Mouse (Mus musculus) retina, postnatal 7 days (tissue): ENCODE results near the gene Mtfp1.
A peak's percentile ranks its signal among the peaks of the same experiment; 100 is the strongest.

ENCODE experiments used
- DNase-seq: peaks from one replicate; pipeline ENCODE4 v3.0.0-alpha.2; 2012; ENCODE audit warnings: low read depth, low spot score

The Mtfp1 gene

GRCm38 (mm10) chr11:4083316-4084078 lies 11.7 kb downstream of the Mtfp1 start:
- DNase-seq = peak; percentile 77

DNA sequence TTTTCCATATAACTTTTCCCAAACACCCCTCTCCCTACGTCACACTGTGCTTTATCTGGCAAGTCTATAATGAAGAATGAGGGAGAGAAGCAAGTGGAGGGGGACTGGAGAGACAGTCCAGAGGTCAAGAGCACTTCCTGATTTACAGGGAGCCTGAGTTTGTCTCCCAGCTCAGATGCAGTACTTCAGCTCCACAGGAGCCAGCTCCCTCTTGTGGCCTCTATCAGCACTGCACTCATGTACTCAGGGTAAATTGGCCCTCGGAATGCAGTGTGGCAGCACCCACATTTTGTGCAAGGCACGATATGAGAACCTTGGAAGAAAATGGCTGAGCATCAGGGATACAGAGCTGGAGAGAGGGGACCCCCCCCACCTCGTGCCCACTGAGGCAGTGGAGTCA lies 15.0 kb downstream of the Mtfp1 start:
- DNase-seq = peak; percentile 59

DNA sequence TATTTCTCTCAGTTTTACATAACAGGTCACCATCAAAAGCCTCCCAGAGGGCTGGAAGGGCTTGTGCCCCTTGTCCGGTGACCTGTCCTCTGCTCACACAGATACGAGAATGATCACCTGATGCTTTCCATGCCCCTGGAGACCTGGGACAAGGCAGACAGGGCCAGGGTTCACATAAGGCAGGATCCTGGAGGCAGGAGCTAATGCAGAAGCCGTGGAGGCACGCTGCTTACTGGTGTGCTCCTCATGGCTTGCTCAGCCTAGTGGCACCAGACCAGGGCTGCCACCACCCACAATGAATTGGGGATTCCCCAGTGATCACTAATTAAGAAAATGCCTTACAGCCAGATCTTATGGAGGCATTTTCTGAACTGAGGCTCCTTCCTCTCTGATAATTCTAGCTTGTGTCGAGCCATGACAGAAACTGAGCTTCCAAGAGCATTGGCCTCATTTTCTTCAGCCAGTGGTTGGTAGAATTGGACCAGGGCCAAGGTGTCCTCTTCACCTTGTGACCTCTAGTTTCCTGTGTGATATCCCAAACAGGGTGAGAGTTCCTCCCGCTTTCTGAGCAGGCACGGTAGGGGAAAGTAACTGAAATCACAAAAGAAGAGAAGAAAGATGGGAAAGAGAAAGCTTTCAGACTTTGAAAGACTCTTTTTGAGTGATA lies 16.8 kb downstream of the Mtfp1 start:
- no peak for DNase-seq

- no peak for DNase-seq
These were observed 18.6 kb downstream of the Mtfp1 start for GRCm38 (mm10) chr11:4076633-4077032.

GRCm38 (mm10) chr11:4069664-4070063 lies 25.6 kb downstream of the Mtfp1 start:
- DNase-seq = no peak

GRCm38 (mm10) chr11:4064627-4065122 lies 30.6 kb downstream of the Mtfp1 start, which contains the start of gene Sec14l3:
Sec14l3 (plus strand) TSS chr11:4064841.
- no peak for DNase-seq

- DNase-seq = no peak
These were observed 32.3 kb downstream of the Mtfp1 start for GRCm38 (mm10) chr11:4062981-4063380.

DNA sequence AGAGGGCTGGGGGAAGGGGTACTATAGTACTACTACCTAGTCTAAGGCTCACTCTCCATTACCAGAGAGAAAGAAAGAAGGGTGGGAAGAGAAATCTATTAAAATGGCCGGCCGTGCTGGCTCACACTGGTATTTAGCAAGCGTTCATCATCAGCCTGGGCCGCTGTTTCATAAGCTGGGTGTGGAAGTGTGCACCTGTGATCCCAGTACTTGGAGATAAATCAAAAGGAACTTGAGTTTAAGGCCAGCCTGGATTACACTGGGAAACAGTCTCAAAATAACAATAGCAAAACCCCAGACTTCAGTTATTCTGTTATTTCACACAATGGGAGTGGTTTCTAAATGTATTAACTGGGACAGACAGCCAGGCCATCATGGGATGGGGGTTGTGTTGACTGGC lies 32.7 kb downstream of the Mtfp1 start:
- DNase-seq = no peak

DNA sequence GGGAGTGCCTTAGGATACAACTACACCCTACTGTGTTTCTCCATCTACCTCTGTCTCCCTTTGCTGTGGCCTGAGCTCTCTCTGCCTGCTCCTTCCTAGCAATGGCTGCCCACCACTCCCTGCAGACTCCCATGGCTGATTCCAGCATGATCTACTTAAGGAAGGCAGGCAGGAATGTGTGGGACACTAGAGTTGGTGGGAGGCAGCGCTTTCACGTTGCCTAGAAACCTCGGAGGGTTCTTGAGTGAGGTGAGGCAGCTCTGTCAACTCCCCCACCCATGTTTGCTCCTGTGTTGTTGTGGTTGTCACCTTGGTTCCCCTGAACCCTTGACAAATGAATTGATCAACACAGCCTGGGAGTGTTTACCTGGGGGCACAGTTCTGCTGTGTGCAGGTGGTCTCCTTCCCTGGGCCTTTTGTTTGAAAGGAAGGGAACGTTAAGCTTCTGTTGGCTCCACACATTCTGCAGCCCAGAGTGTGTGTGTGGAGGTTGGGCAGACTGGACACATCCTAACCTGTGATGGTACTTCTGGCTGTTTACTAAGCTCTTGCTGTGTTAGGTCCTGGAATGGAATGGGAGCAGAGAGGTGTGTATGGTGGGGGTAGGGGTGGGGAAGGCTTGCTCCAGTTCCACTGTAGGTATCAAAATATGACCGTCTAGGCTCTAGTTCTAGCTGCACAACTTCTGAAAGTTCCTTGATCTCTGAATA lies 34.2 kb downstream of the Mtfp1 start:
- DNase-seq = no peak

- DNase-seq = peak; percentile 79
These were observed 41.7 kb downstream of the Mtfp1 start for GRCm38 (mm10) chr11:4053586-4053985.

- no peak for DNase-seq
These were observed 46.8 kb downstream of the Mtfp1 start for GRCm38 (mm10) chr11:4048438-4048837.

- DNase-seq = no peak
These were observed 47.5 kb downstream of the Mtfp1 start for GRCm38 (mm10) chr11:4047766-4048165.

- no peak for DNase-seq
These were observed 48.7 kb downstream of the Mtfp1 start for GRCm38 (mm10) chr11:4046526-4046925.

DNA sequence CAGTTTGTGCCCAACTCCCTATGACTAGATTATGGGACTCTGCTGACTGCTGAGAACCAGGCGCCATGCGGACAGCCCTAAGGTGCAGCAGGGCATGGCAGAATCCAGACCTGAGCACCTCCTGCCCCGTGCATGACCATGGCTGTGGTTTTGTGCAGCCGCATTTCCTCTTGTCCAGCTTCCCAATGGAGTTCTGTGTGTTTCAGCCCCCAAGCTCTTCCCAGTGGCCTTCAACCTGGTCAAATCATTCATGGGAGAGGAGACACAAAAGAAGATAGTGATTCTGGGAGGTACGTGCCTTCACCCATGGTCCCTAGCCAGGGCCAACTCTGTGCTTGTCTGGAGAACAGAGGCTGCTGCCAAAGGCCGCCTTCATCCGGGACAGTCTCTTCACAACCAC lies 52.2 kb downstream of the Mtfp1 start:
- no peak for DNase-seq
